Mouse (Mus musculus): ENCODE data around the gene Polr3f.

DNA sequence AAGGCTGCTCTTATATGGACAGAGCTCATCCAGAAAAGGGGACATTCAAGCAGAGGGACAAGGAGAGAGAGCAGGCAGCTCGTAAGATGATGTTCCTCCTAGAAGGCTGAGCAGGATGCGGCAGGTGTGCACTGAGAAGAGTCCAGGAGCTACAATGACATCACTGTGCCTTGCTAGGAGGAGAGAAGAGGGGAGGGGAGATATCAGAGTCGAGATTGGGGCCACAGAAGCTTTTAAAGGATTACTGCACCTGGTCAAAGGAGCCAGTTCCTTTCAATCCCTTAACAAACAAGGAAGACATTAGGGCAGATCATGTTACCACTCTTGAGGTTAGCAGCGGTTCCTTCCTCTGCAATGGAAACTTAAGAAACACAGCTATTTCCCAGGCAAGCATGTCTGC, 20.0 kb downstream of the Polr3f start:
- TF ChIP-seq EP300 (IDR thresholded peaks at IDR 0.05; ENCODE audit: low read depth) (no peak), CTCF (IDR thresholded peaks at IDR 0.05; ENCODE audit: low read depth) (no peak)
